Mouse (Mus musculus) hindbrain, postnatal 0 days (tissue): ENCODE measurements around the gene Man2b2. TPM values are rescaled to one million over a fixed set of nuclear protein-coding genes. Genes with fewer than 3 reads are reported as not detected.

Experiments
- ATAC-seq: fragments of 200-750 bp; cut with Nextera tagmentation; 2 replicates; pipeline ENCODE4 v1.8.0; 2017; ENCODE audit warnings: mild to moderate bottlenecking, moderate TSS enrichment, moderate library complexity
- DNase-seq: peaks from one replicate; pipeline ENCODE4 v3.0.0-alpha.2; 2015; ENCODE audit warnings: low spot score
- H3K27ac ChIP-seq: fragments of 300-500 bp; sonication (generic); 2 replicates; pipeline ENCODE4 v1.5.1; 2014; ENCODE audit warnings: mild to moderate bottlenecking
- H3K27me3 ChIP-seq: fragments of 300-500 bp; sonication (generic); 2 replicates; pipeline ENCODE4 v1.6.1; 2014; ENCODE audit warnings: low read length, mixed read lengths; ENCODE audit not compliant: insufficient read depth
- H3K36me3 ChIP-seq: fragments of 300-500 bp; sonication (generic); 2 replicates; pipeline ENCODE4 v1.6.1; 2014; ENCODE audit warnings: low read length, mixed read lengths; ENCODE audit not compliant: insufficient read depth
- H3K4me1 ChIP-seq: fragments of 300-500 bp; sonication (generic); 2 replicates; pipeline ENCODE4 v1.6.1; 2014; ENCODE audit warnings: antibody characterized with exemption, low read length, mixed read lengths; ENCODE audit not compliant: insufficient read depth
- H3K4me2 ChIP-seq: fragments of 300-500 bp; sonication (generic); 2 replicates; pipeline ENCODE4 v1.6.1; 2014; ENCODE audit warnings: low read depth, mild to moderate bottlenecking, low read length, moderate library complexity, mixed read lengths
- H3K4me3 ChIP-seq: fragments of 300-500 bp; sonication (generic); 2 replicates; pipeline ENCODE4 v1.5.1; 2014; ENCODE audit warnings: low read length
- H3K9ac ChIP-seq: fragments of 300-500 bp; sonication (generic); replicated peaks from 2 replicates; pipeline ENCODE4 v1.6.1; 2014; ENCODE audit warnings: mild to moderate bottlenecking, low read length, moderate library complexity, mixed read lengths
- H3K9me3 ChIP-seq: fragments of 300-500 bp; sonication (generic); 2 replicates; pipeline ENCODE4 v1.6.1; 2016; ENCODE audit warnings: low read length, mixed read lengths
- CTCF ChIP-seq: IDR thresholded peaks from 2 replicates; pipeline ENCODE4 v1.5.1; 2016; ENCODE audit warnings: antibody characterized with exemption, control low read depth, low read depth
- WGBS: fragments of 180-500 bp; shearing (Covaris S2); extraction: QIAGEN DNeasy Blood & Tissue Kit; methylation state at CpG from one replicate; pipeline ENCODE4 v1.1.7; 2014; 5-methylcytosine and 5-hydroxymethylcytosine counted together
- polyA plus RNA-seq: library from polyadenylated mRNA; unstranded; fragments of >200 nt; fragmentation: Nextera tagmentation; extraction: Ambion mirVana; gene quantifications from 2 replicates; pipeline ENCODE4 v1.2.1, GENCODE M21; 2015
- total RNA-seq: library from RNA; depleted of rRNA; stranded (reverse); fragments of >200 nt; gene quantifications from 2 replicates; pipeline ENCODE4 v1.2.3, GENCODE M21; 2014; rRNA removed

Gene Man2b2
- total and polyA plus RNA-seq, 2 experiments from 2014 or later: 17.9 to 30.2 TPM

DNA sequence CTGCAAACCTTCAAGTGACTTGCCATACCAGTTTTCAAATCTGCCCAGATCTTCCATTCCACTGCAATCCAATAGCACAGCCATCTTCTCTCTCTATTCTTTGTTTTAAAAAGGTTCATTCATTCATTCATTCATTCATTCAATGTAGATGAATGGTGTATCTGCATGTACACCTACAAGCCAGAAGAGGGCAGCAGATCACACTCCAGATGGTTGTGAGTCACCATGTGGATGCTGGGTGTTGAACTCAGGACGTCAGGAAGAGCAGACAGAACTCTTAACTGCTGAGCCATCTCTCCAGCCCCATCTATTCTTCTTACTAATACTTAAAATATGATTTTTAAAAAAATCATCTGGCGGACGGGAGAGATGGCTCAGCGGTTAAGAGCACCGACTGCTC, 73.4 kb downstream of the Man2b2 start:
- Histone ChIP-seq H3K27me3 (no peaks in the 10 kb centered on the region), H3K4me3 (no peak overlapping the region), H3K36me3 (no peaks in the 10 kb centered on the region), H3K4me1 (no peaks in the 10 kb centered on the region), H3K9ac (no peak overlapping the region), H3K9me3 (no peaks in the 10 kb centered on the region), H3K4me2 (no peak overlapping the region), H3K27ac (no peak overlapping the region)
- WGBS: 70% methylated on average over 5 of the region's 5 CpGs
- ATAC-seq (no peak), DNase-seq (peak; percentile 28)
- TF ChIP-seq CTCF: peak; percentile 57

Other genes with a start within 250 kb of the Man2b2 start
- gene Tbc1d14, start 237.4 kb downstream of the Man2b2 start, total RNA-seq: 22.9 and 28.6 TPM in 2 replicates
- 43.2 and 46.4 TPM in 2 replicates for gene Tbc1d14, start 237.4 kb downstream of the Man2b2 start, polyA plus RNA-seq
- 56.2 and 64.6 TPM in 2 replicates for gene D5Ertd579e, start 134.6 kb downstream of the Man2b2 start, total RNA-seq
- 31.0 and 32.2 TPM in 2 replicates for gene D5Ertd579e, start 134.6 kb downstream of the Man2b2 start, polyA plus RNA-seq
- 19.7 and 29.1 TPM in 2 replicates for gene Bloc1s4, start 82.0 kb downstream of the Man2b2 start, total RNA-seq
- gene Bloc1s4, start 82.0 kb downstream of the Man2b2 start, polyA plus RNA-seq: 28.9 and 32.0 TPM in 2 replicates
- 278 and 298 TPM in 2 replicates for gene Mrfap1, start 33.9 kb downstream of the Man2b2 start, total RNA-seq
- gene Mrfap1, start 33.9 kb downstream of the Man2b2 start, polyA plus RNA-seq: 443 and 477 TPM in 2 replicates
- 255 and 263 TPM in 2 replicates for gene Ppp2r2c, start 37.9 kb upstream of the Man2b2 start, total RNA-seq
- gene Ppp2r2c, start 37.9 kb upstream of the Man2b2 start, polyA plus RNA-seq: 103 and 105 TPM in 2 replicates
- 9.8 and 14.0 TPM in 2 replicates for gene Wfs1, start 158.6 kb upstream of the Man2b2 start, total RNA-seq
- 8.7 and 9.2 TPM in 2 replicates for gene Wfs1, start 158.6 kb upstream of the Man2b2 start, polyA plus RNA-seq